Mouse (Mus musculus) kidney, postnatal 25 days (tissue): Measurements from ENCODE around the gene Sik3.

Experiments
- DNase-seq, 2 experiments: peaks; one replicate each; pipeline ENCODE4 v3.0.0; 2021; ENCODE audit warnings: mixed read lengths in 2 of 2

The Sik3 gene

DNA sequence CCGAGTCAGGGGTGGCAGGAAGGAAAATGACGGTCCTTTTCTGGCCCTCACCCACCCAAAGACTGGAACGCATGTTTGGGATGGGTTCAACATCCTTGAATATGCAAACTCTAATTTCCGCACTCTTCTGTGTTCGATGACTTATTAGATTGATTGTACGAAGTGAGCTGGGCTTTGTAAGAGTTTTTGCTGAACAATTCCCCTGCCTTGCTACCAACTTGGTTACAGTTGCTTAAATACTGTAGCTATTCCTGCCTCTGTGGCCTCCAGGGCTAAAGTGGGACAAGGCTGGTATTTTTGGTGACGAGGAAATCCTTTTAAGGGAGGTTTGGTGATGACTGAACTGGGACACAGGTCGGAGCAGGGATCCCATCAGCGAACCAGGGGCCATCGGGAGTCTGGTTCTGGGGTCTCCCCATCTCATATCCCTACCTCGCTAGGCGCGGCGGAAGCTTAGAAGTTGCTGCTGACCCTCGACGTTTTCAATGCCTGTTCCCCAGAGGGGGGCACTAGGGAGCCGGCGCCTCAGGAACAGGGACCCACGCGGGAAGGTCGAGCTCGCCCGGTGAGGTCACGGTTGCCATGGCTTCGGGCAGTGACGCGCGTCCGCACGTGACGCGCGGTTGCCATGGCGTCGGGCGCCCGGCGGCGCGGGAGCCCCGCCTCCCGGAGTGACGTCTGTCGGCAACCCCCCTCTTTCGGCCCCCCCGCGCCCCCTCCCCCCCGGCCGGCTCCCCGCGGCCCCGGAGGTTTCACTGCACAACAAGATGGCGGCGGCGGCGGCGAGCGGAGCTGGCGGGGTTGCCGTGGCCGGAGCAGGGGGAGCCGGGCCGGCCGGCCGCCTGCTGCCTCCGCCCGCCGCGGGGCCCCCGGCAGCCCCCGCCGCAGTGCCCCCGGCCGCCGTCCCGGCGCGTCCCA, at the start of gene Sik3, which contains the start of gene Pafah1b2:
Gene Sik3, plus strand, starts transcription at position 730 of the 918 bp plus-strand sequence.
Gene Pafah1b2, minus strand, starts transcription at position 600 of the 918 bp plus-strand sequence.
- peak; percentile 97 to 98 for DNase-seq

GRCm38 (mm10) chr9:45963577-45963976, 49.0 kb upstream of the Sik3 start:
- DNase-seq: no peak

DNA sequence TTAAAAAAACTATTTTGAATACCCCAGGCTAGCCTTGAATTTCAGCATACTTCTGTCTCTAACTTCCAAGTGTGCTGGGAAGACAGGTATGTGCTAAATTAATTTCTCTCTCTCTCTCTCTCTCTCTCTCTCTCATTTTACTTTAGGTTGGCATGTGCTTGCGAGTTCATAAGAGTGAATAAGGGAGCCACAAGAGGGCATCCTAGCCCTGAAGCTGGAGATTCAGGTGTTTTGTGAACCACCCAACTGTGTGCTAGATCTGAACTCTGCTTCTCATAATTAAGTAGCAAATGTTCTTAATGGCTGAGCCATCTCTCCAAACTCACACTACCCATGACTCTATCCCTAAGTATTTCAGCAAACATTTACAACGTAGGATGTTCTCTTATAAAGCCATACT, 35.7 kb upstream of the Sik3 start:
- DNase-seq: peak in 1 of 2 experiments; percentile 28

GRCm38 (mm10) chr9:45979778-45980177, 32.8 kb upstream of the Sik3 start:
- DNase-seq: no peak

DNA sequence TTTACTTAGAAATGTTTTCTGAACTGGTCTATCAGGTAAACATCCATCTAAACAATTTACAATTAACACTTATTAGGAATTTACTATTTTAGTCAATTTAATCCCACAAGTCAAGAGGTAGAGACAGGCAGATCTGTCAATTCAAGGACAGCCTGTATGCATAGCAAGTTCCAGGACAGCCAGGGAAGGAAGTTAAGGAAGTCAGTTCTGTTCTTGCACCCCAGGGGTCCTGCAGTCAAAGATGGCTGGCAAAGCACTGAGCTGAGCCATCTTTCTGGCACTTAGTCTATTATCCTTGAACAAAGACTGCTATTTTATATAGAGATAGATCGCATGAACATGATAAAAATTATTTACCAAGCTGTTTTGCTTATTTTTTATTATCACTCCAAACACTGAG, 32.0 kb upstream of the Sik3 start:
- no peak for DNase-seq

- no peak for DNase-seq
These were observed 31.3 kb upstream of the Sik3 start for GRCm38 (mm10) chr9:45981331-45981730.

DNA sequence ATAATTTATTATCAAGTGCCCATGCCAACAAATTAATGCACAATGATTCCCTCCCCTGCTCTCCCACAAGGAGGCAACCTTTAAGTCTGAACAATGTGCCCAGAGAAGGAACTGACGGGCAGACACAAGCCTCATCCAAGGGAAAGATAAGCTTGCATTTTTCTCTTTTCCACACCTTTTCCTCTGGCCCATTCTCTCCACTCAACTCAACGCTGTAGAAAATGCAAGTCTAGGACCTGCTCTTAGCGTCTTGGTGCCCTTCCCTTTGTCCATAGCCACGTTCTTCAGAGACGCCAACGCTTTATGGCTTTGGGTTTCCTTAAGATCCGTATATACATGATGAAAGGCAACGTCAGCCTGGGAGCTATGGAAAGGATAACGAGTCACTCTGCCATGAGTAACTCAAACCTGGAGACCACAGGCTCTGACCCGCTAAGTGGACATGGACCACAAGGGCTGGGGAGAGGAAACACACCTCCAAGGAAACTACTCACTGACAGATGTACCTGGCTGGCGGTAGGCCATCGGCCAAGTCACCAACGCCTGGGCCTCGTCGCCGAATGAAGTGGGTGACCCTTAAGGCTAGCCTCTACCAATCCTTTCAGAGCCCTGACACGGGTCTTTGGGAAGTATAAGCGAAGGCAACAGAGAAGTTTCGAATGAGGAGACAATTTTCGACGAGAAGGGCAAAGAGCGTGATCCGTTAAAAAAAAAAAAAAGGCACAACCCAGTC, 28.8 kb upstream of the Sik3 start:
- peak; percentile 36 to 55 for DNase-seq

DNA sequence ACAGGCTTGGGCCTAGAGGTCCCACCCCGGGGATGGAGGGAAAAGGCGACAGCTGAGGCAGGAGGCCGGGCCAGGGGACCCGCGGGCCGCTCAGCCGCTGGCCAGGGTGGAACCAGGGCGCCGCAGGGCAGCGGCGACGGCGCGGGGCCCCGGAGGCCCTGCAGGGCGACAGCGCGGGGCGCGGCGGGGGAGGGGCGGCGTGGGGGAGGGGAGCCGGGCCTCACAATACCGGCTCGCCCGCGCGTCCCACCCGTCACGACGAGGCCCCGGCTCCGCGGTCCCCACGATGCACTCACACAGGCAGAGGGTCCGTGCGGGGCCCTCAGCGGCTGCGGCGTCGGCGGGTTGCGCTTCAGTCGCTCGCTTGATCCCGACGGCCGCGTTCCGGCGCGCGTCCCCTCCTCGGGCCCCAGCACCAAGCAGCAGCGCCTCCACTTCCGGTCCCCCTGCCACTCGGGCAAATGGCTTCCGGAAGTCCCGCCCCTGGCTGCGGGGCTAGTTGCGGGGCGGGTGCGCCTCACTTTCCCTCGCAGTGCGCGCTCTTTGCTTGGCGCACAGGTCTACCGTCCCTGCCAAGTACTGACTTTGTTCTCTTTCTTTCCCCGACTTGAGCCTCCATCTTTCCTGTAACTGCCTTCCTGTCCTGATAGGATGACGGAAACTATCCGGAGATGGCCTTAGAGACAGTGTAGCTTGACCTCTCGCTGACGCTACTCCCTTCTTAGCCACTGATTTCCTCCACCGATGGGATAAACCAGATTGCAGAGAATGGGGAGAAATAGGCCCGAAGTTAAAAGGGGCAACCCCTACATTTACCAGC, 28.0 kb upstream of the Sik3 start:
- DNase-seq: peak; percentile 91 to 94

GRCm38 (mm10) chr9:45985229-45985567, 27.4 kb upstream of the Sik3 start:
- DNase-seq: peak; percentile 77 to 84

- no peak for DNase-seq
These were observed 13.6 kb upstream of the Sik3 start for GRCm38 (mm10) chr9:45999009-45999408.

- peak; percentile 65 to 88 for DNase-seq
These were observed 8.9 kb upstream of the Sik3 start for GRCm38 (mm10) chr9:46003729-46004128.

DNA sequence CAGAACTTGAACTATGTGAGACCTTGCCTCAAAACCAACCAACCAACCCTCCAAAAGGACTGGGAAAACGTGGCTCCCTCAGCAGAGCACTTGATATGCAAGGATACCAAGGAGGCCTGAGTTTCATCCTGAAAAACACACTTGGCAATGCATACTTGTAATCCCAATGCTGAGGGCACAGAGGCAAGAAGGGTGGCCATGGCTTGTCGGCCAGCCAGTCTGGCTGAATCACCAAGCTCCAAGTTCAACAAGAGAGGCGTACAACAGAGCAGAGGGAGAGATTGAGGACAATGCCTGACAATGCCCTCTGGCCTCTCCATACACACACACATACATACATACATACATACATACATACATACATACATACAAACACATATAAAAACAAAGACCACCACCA, 8.1 kb upstream of the Sik3 start:
- no peak for DNase-seq

- no peak for DNase-seq
These were observed 6.4 kb upstream of the Sik3 start for GRCm38 (mm10) chr9:46006224-46006623.

GRCm38 (mm10) chr9:46008931-46009668, 3.5 kb upstream of the Sik3 start:
- DNase-seq: no peak

DNA sequence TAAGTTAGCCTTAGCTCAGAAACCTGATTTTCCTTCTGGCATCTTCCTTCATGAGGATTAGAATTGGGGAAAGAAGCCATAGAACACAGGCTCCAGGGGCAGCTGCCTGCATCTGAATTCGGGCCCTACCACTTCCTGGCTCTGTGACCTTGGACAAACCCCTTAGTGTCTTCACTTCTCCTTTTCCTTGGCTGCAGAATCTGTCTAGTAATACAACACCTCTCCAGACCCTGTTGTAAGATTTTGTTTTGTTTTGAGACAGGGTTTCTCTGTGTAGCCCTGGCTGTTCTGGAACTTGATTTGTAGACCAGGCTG, 3.0 kb upstream of the Sik3 start:
- DNase-seq: no peak

- peak in 1 of 2 experiments; percentile 7 for DNase-seq
These were observed 1.3 kb upstream of the Sik3 start for GRCm38 (mm10) chr9:46011094-46011970.

DNA sequence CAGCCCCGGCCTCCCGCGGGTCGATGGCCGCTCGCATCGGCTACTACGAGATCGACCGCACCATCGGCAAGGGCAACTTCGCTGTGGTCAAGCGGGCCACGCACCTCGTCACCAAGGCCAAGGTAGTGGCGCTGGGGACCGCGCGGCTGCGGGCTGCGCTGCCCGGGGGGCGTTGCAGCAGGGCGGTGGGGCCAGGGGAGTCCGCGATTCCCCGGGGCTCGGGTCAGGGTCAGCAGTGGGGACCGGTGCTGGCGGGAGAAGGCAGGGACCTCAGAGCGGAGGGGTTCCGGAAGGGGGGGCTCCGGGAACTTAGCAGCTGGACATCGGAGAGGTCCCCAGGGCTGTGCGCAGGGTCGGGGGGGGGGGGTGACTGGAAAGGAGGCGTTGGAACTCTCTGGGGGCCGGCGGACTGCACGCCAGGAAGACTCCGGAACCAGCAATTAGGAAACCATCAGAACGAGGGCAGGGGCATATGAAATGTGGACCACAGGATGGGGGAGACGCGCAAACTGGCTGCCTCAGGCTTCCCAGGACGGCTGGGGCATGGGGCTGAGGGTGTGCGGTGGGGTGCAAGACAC, 478 bp downstream of the Sik3 start:
- peak; percentile 56 to 81 for DNase-seq

- DNase-seq: no peak
These were observed 996 bp downstream of the Sik3 start for GRCm38 (mm10) chr9:46013616-46014015.

GRCm38 (mm10) chr9:46014251-46014681, 1.6 kb downstream of the Sik3 start:
- DNase-seq: peak; percentile 66 to 79

DNA sequence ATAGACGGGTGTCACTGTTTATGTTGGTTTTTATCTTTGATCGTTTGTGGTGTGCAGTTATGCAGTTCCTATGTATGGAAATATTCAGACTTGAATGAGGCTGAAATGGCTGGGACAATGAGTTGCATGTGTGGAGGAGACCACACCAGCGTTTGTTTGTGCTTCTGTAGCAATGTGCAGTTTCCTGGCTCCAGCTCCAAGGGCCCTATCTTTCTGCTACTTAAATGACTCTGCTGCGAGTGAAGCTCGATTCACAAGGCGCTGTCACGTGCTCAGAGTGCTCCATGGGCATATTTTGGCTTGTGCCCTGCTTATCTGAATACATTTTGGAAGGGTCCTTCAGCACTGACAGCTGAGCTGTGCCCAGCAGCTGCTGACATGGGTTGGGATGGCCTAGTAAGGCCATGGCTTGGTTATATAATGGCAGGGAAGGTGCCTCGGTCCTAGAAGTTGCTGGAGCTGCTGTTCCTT, 2.5 kb downstream of the Sik3 start:
- peak; percentile 32 to 74 for DNase-seq

DNA sequence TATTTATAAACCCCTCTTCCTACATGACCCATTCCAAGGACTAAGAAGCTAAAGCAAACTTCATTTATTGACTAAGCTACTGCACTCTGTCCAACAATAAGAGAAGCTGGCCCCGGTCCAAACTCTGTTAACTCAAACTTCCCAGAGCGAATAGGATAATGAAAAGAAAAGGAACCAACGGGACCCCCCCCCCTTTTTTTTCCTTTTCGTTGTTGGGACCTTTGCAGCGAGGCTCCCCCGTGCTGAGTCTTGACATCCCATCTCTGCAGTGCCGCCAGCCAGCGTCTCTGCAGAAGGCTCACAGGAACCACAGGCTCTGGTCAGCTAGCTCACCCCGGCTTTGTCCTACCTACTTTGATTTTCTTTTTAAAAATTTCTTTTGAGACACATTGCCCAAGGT, 3.2 kb downstream of the Sik3 start:
- peak; percentile 76 to 90 for DNase-seq
